Mouse (Mus musculus) kidney, embryonic 14.5 days (tissue): ENCODE measurements around the gene Ppp1r3a. TPM values are rescaled to one million over a fixed set of nuclear protein-coding genes. Genes with fewer than 3 reads are reported as not detected.

Source experiments
- ATAC-seq: fragments of 200-750 bp; cut with Nextera tagmentation; 2 replicates; pipeline ENCODE4 v1.8.0; 2017; ENCODE audit warnings: moderate number of reproducible peaks, mild to moderate bottlenecking, moderate TSS enrichment, moderate library complexity; ENCODE audit not compliant: low FRiP score, low TSS enrichment
- H3K27ac ChIP-seq: fragments of 300-500 bp; sonication (generic); 2 replicates; pipeline ENCODE4 v1.5.1; 2014; ENCODE audit warnings: low read depth, mild to moderate bottlenecking, low read length, moderate library complexity, mixed read lengths
- H3K27me3 ChIP-seq: fragments of 300-500 bp; sonication (generic); 2 replicates; pipeline ENCODE4 v1.6.1; 2014; ENCODE audit warnings: mild to moderate bottlenecking, low read length; ENCODE audit not compliant: control insufficient read depth, insufficient read depth
- H3K36me3 ChIP-seq: fragments of 300-500 bp; sonication (generic); 2 replicates; pipeline ENCODE4 v1.6.1; 2014; ENCODE audit warnings: low read length, mixed read lengths; ENCODE audit not compliant: control insufficient read depth, insufficient read depth
- H3K4me1 ChIP-seq: fragments of 300-500 bp; sonication (generic); 2 replicates; pipeline ENCODE4 v1.6.1; 2014; ENCODE audit warnings: low read length, mixed read lengths; ENCODE audit not compliant: control insufficient read depth, insufficient read depth
- H3K4me2 ChIP-seq: fragments of 300-500 bp; sonication (generic); replicated peaks from 2 replicates; pipeline ENCODE4 v1.6.1; 2014; ENCODE audit warnings: low read depth, mild to moderate bottlenecking, low read length
- H3K4me3 ChIP-seq: fragments of 300-500 bp; sonication (generic); 2 replicates; pipeline ENCODE4 v1.5.1; 2014; ENCODE audit warnings: mild to moderate bottlenecking, low read length
- H3K9ac ChIP-seq: fragments of 300-500 bp; sonication (generic); 2 replicates; pipeline ENCODE4 v1.6.1; 2014; ENCODE audit warnings: low read depth, mild to moderate bottlenecking, low read length, moderate library complexity
- H3K9me3 ChIP-seq: fragments of 300-500 bp; sonication (generic); 2 replicates; pipeline ENCODE4 v1.6.1; 2016; ENCODE audit warnings: low read length; ENCODE audit not compliant: control insufficient read depth
- WGBS: fragments of 180-500 bp; shearing (Covaris S2); extraction: QIAGEN DNeasy Blood & Tissue Kit; methylation state at CpG from one replicate; pipeline ENCODE4 v1.1.7; 2014; 5-methylcytosine and 5-hydroxymethylcytosine counted together
- polyA plus RNA-seq: library from polyadenylated mRNA; unstranded; fragments of >200 nt; fragmentation: Nextera tagmentation; extraction: Ambion mirVana; gene quantifications from 2 replicates; pipeline ENCODE4 v1.2.1, GENCODE M21; 2014

The Ppp1r3a gene
- polyA plus RNA-seq, result 0.06 TPM in 1 of 2 replicates, not detected in the other

DNA sequence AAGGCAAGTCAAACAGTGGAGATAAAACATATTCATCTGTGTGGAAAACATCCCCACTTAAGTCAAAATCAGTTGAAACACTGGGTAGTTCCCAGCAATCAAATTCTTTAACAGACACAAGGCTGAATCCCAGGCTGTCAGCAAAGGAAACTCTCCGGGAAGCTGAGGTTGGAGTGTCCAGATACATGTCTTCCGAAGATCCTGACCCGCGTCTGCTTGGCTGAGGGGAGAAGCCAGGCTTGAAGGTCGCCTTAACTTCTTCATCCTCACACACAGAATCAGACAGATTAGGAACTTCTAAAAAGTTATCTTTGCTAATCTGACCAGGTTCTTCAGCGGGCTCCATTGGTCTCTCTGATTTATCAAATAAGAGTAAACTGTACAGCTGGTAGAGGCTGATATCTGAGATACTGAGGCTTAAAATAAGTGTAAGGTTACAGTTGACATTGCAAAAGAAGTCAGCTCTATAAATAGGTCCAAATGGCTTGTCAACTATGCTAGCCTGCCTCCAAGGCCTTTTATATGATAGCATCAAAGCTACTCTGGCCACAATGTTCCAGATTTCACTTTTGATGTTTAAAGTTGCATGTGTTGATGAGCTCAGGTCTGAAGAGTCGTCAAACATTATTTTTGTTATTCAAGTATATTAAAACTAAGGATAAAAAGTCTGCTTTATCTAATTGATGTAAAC, at the start of gene Ppp1r3a:
TSS of gene Ppp1r3a (minus strand) at position 374 of the 691 bp plus-strand sequence.
- no peaks in the 10 kb centered on the region for H3K4me1 ChIP-seq
- H3K4me3 ChIP-seq, result no peak within 1 kb of the TSS
- WGBS, result 84% methylated on average over 7 of the region's 7 CpGs
- no peaks in the 10 kb centered on the region for H3K9me3 ChIP-seq
- no peak within 1 kb of the TSS for H3K27ac ChIP-seq
- H3K9ac ChIP-seq, result no peak within 1 kb of the TSS
- no peak within 1 kb of the TSS for H3K4me2 ChIP-seq
- no peak for ATAC-seq
- H3K36me3 ChIP-seq, result no peaks in the 10 kb centered on the region
- H3K27me3 ChIP-seq, result no peaks in the 10 kb centered on the region

DNA sequence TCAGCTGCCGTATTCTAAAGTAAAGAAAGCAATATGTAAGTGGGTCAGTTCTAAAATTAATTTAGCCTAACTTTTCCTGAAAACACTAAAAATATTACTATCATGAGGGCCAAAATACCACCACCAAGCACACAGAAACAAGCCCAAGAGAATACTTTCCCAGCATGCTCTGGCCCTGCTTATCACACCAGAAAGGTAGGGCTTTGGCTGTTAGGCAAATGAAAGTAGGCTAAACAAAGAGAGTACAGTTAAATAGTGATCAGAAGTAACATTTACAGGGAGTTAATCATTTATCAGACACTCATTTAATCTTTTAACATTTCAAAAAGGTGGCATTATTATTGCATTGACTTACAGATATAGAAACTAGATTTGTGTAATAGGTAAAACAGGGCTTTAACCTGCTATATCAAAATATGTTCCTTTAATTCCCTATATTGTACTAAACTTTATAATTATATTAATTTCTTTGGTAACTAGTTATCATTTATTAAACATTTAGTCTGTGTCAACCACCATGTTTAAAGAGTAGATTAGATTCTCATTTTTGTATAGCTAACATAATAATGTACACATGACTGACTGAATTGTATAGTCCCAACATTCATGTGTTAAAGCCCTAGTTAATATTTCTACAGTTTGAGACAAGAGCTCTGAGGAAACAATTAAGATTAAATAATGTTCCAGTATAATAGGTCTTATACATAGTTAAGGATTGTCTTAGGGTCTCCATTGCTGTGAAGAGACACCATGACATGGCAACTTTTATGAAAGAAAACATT, 32.3 kb upstream of the Ppp1r3a start:
- no peak for ATAC-seq
- WGBS, result 94% methylated on average over 1 of the region's 1 CpGs
- Histone ChIP-seq H3K27ac (no peak overlapping the region), H3K9me3 (no peaks in the 10 kb centered on the region), H3K36me3 (no peaks in the 10 kb centered on the region), H3K9ac (no peak overlapping the region), H3K4me2 (no peak overlapping the region), H3K4me3 (no peak overlapping the region), H3K27me3 (no peaks in the 10 kb centered on the region), H3K4me1 (no peaks in the 10 kb centered on the region)

DNA sequence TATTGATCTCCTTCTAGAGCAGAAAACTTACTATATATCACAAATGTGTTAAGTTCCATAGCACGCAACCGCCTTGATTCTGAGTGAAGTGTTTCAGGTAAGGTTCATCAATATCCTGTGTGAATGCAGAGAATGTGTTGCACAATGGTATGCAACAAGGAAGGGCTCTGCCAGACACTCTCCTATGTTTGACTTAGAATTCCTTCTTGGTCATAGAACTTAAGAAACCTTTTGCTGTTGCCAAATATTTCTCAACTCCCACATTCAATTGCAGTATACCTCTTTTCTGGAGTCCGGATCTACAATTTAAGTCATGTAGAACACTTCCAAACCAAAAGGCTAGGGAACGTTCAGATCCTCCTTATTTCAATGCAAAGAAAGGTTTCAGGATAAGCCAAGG, 22.8 kb upstream of the Ppp1r3a start:
- Histone ChIP-seq H3K4me2 (no peak overlapping the region), H3K4me1 (no peaks in the 10 kb centered on the region), H3K9me3 (no peaks in the 10 kb centered on the region), H3K9ac (no peak overlapping the region), H3K36me3 (no peaks in the 10 kb centered on the region), H3K4me3 (no peak overlapping the region), H3K27ac (no peak overlapping the region), H3K27me3 (no peaks in the 10 kb centered on the region)
- 93% methylated on average over 4 of the region's 4 CpGs for WGBS
- ATAC-seq, result no peak

DNA sequence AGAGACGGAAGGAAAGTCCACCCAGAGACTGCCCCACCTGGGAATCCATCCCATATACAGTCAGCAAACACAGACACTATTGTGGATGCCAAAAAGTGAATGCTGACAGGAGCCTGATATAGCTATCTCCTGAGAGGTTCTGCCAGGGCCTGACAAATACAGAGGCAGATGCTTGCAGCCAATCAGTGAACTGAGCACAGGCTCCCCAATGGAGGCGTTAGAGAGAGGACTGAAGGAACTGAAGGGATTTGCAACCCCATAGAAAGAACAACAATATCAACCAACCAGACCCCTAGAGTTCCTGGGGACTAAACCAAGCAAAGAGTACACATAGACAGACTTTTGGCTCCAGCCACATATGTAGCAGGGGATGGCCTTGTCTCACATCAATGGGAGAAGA, 16.6 kb upstream of the Ppp1r3a start:
- ATAC-seq, result no peak
- no peaks in the 10 kb centered on the region for H3K27me3 ChIP-seq
- H3K36me3 ChIP-seq, result no peaks in the 10 kb centered on the region
- no peak overlapping the region for H3K4me3 ChIP-seq
- no peak overlapping the region for H3K27ac ChIP-seq
- H3K9ac ChIP-seq, result no peak overlapping the region
- WGBS, result 73% methylated on average over 2 of the region's 2 CpGs
- H3K9me3 ChIP-seq, result no peaks in the 10 kb centered on the region
- no peaks in the 10 kb centered on the region for H3K4me1 ChIP-seq
- H3K4me2 ChIP-seq, result no peak overlapping the region

DNA sequence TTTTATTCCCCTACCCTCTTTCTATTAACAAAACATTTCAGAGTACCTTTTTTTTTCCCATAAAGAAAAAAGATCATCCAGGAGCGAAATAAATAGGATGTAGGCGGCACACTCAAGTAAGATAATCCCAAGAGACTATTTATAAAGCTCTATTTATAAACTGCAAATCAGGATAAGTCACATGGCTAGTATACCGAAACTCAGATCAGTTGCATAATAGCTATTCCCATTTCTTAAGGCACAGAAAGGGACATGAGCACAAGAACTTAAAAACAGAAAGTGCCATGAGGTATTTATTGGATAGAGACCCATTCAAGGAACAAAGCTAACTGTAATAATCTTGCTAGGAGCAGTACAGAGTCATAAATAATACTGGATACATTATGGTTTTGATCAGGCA, 2.4 kb upstream of the Ppp1r3a start:
- no peaks in the 10 kb centered on the region for H3K27me3 ChIP-seq
- no peak overlapping the region for H3K9ac ChIP-seq
- H3K9me3 ChIP-seq, result no peaks in the 10 kb centered on the region
- no peak for ATAC-seq
- 83% methylated on average over 3 of the region's 3 CpGs for WGBS
- no peaks in the 10 kb centered on the region for H3K4me1 ChIP-seq
- no peak overlapping the region for H3K4me2 ChIP-seq
- H3K4me3 ChIP-seq, result no peak overlapping the region
- no peak overlapping the region for H3K27ac ChIP-seq
- H3K36me3 ChIP-seq, result no peaks in the 10 kb centered on the region

DNA sequence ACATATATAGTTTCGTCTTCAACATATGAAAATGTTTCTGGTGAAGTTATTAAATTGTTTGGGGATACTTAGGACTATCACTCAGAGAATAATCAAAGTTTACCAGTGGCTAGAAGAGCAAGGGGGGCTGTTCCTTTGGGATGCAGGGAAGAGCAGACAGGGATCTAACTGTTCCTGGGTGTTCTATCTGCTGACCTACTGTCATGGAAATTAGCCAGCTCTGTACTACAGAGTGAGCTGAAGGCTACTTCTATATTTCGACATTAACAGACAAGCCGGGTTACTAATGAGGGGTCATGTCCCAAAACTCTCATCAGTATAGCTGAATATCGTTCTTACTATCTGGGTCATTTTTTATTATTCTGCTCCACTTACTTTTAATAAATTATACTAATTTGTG, 1.6 kb downstream of the Ppp1r3a start:
- no peaks in the 10 kb centered on the region for H3K36me3 ChIP-seq
- no peaks in the 10 kb centered on the region for H3K27me3 ChIP-seq
- no peak overlapping the region for H3K4me2 ChIP-seq
- H3K27ac ChIP-seq, result no peak overlapping the region
- ATAC-seq, result no peak
- H3K4me1 ChIP-seq, result no peaks in the 10 kb centered on the region
- no peak overlapping the region for H3K4me3 ChIP-seq
- no peak overlapping the region for H3K9ac ChIP-seq
- no peaks in the 10 kb centered on the region for H3K9me3 ChIP-seq
- 81% methylated on average over 4 of the region's 4 CpGs for WGBS

DNA sequence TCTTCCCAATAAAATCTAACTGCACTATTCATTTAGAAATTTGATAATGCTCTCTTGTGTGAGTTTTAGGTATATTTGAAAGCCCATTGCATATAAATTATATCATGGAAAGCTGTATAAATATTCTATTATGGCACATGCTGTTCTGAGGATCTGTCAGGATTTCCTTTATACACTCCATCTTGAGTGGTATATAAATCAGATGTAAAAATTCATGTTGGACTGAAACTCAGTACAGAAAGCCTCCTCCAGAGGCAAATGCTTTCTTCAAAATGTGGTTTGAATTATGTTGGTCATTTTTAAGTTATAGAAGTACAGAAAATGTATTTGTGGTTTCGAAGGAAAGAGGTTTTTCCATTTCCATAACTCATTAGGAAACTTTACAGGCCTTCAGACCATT, 2.9 kb downstream of the Ppp1r3a start:
- Histone ChIP-seq H3K27me3 (no peaks in the 10 kb centered on the region), H3K36me3 (no peaks in the 10 kb centered on the region)
- ATAC-seq, result no peak

DNA sequence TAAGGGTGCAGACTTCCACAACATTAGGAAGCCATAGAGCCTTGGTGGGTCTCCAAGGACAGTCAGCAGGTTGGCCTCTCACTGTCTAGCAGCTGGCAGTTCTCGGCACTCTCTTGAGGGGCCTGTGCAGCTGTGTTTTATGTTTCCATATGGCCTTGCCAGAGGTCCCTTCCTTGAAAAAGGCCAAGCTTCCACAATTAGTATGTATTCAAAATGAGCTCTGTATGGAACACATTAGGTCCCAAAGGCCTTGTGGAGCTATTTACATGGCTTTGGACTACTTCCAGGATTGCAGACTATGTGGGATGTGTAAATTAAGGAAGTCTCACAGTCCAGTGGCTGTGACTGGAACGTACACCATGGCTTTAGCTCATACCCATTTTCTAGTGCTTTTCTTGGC, 8.1 kb downstream of the Ppp1r3a start:
- Histone ChIP-seq H3K27ac (no peak overlapping the region), H3K4me3 (no peak overlapping the region), H3K27me3 (no peaks in the 10 kb centered on the region), H3K4me2 (no peak overlapping the region), H3K4me1 (no peaks in the 10 kb centered on the region), H3K9me3 (no peaks in the 10 kb centered on the region), H3K36me3 (no peaks in the 10 kb centered on the region), H3K9ac (no peak overlapping the region)
- WGBS, result 56% methylated on average over 2 of the region's 2 CpGs
- ATAC-seq, result no peak

More for the DNA sequence above, 2.9 kb downstream of the Ppp1r3a start:
- Histone ChIP-seq H3K9me3 (no peaks in the 10 kb centered on the region), H3K4me2 (no peak overlapping the region), H3K9ac (no peak overlapping the region), H3K27ac (no peak overlapping the region), H3K4me3 (no peak overlapping the region), H3K4me1 (no peaks in the 10 kb centered on the region)
- WGBS, result 53% methylated on average over 1 of the region's 1 CpGs

DNA sequence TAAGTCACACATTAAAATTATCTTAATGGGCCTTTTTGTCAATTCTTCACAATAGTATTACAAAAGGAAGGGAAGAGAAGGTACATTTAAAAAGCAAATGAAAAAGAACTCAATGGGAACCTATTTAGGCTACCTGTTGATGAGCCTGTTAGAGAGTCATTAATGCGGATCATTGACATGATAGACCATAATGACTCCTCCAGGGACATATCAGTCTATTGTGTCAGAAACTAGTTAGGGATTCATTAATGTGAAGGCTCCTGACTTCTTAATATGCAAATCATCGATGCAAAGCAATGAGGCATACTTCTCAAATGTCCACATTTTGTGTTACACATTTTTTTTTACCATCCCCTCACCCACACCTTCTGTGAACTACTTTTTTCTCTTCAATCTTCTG, 19.1 kb downstream of the Ppp1r3a start:
- no peak overlapping the region for H3K9ac ChIP-seq
- no peaks in the 10 kb centered on the region for H3K9me3 ChIP-seq
- H3K4me2 ChIP-seq, result no peak overlapping the region
- no peaks in the 10 kb centered on the region for H3K27me3 ChIP-seq
- no peak overlapping the region for H3K27ac ChIP-seq
- H3K4me1 ChIP-seq, result no peaks in the 10 kb centered on the region
- 82% methylated on average over 2 of the region's 2 CpGs for WGBS
- no peaks in the 10 kb centered on the region for H3K36me3 ChIP-seq
- ATAC-seq, result no peak
- H3K4me3 ChIP-seq, result no peak overlapping the region
